ENCODE assay signal across 18 mouse cellular contexts in the genomic region with DNA sequence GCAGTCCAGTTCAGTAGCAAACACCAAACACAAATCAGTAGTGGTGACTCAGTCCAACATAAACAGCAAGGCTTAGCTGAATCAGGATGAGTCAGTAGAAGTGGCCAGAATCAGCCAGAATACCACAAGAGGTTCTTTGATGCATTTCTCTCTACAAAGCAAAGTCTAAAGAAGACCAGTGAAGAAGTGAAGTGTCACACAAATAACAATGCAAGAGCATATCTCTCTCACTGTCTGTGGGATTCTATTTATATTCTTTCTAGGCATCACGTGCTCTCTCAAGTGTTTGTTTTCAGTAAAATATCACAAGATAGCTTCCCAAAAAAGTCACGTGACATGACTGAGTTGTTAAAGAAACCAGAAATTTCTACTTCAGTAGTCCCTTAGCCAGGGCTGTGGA.
A peak's percentile ranks its signal among the peaks of the same experiment; 100 is the strongest.
DNase-seq lines count a peak whose midpoint lies in the region.
"Had no signal": no experiment of that assay in that cellular context is flagged by ENCODE, and none has a peak within 500 bp of the region (broad histone marks: within the 10 kb centered on the region; RNA-seq: fewer than 3 reads in every experiment).

No protein-coding gene starts in this region.

- DNase-seq in adrenal gland, adult 2 months, result peak; percentile 29
- DNase-seq in adrenal gland, adult 8-10 months, result no peak
- DNase-seq in 416B (ENCODE audit: low read depth), result peak; percentile 64
- peak; percentile 69 for DNase-seq in NIH3T3 (ENCODE audit: low read depth)
- DNase-seq in fibroblast of lung, adult 2 months (ENCODE audit: low read depth), result peak; percentile 51
- no peak for DNase-seq in ovary, postnatal 36 days (ENCODE audit: low spot score)
- DNase-seq in cerebellum, postnatal 36 days, result no peak
- DNase-seq in right cerebral cortex, postnatal 36 days (ENCODE audit: low spot score in 2 of 2), result no peak
- DNase-seq: adrenal gland, postnatal 10 days; cerebellum, adult 11-12 months; cerebellum, postnatal 14 days; gastrocnemius, postnatal 14 days; heart, postnatal 36 days; kidney, adult 2 months; kidney, postnatal 36 days; midbrain, embryonic 14.5 days; right cerebral cortex, adult 18-20 months; right cerebral cortex, postnatal 4 days had no signal

Comparison
In these comparisons a context has a peak if more than half of its experiments do, and no peak if none do; other contexts are left out.
1. DNase-seq: peak in adrenal gland, adult 2 months (single experiment), 416B (single experiment), NIH3T3 (single experiment) and fibroblast of lung, adult 2 months (single experiment); none in adrenal gland, adult 8-10 months (single experiment), ovary, postnatal 36 days (single experiment), cerebellum, postnatal 36 days (0 of 2) and right cerebral cortex, postnatal 36 days (0 of 2).